Mouse (Mus musculus) liver, adult 2 months (tissue): ENCODE measurements around the gene Ankar. TPM values are rescaled to one million over a fixed set of nuclear protein-coding genes. Genes with fewer than 3 reads are reported as not detected.

ENCODE experiments used
- DNase-seq: peaks from one replicate; pipeline ENCODE4 v3.0.0-alpha.2; 2011; ENCODE audit warnings: low read depth, low spot score; ENCODE audit errors: extremely low read depth
- H3K27ac ChIP-seq: fragments of 200-500 bp; replicated peaks from 2 replicates; pipeline ENCODE4 v1.5.1; 2012; ENCODE audit warnings: low read depth, mild to moderate bottlenecking, control low read depth, inconsistent platforms, low read length; ENCODE audit not compliant: insufficient read depth
- H3K27me3 ChIP-seq: fragments of 200-500 bp; 2 replicates; pipeline ENCODE4 v1.6.1; 2012; ENCODE audit warnings: mild to moderate bottlenecking, moderate library complexity, low read length, inconsistent platforms; ENCODE audit not compliant: control insufficient read depth, insufficient read depth
- H3K36me3 ChIP-seq: fragments of 200-500 bp; 2 replicates; pipeline ENCODE4 v1.6.1; 2012; ENCODE audit warnings: low read length, inconsistent platforms; ENCODE audit not compliant: control insufficient read depth, insufficient read depth
- H3K4me1 ChIP-seq: fragments of 200-500 bp; 2 replicates; pipeline ENCODE4 v1.6.1; 2011; ENCODE audit warnings: low read length; ENCODE audit not compliant: control insufficient read depth, insufficient read depth
- H3K4me3 ChIP-seq: fragments of 200-500 bp; 2 replicates; pipeline ENCODE4 v1.5.1; 2011; ENCODE audit warnings: low read depth, mild to moderate bottlenecking, control low read depth, low read length, moderate library complexity; ENCODE audit not compliant: insufficient read depth
- H3K79me2 ChIP-seq: fragments of 200-500 bp; 2 replicates; pipeline ENCODE4 v1.6.1; 2012; ENCODE audit warnings: inconsistent platforms, mild to moderate bottlenecking, low read length, moderate library complexity; ENCODE audit not compliant: control insufficient read depth, insufficient read depth
- H3K9ac ChIP-seq: fragments of 200-500 bp; 2 replicates; pipeline ENCODE4 v1.6.1; 2012; ENCODE audit warnings: low read depth, mild to moderate bottlenecking, control low read depth, inconsistent platforms, low read length
- CTCF ChIP-seq: fragments of 200-500 bp; IDR thresholded peaks from 2 replicates; pipeline ENCODE4 v1.5.1; 2011; ENCODE audit warnings: low read depth, low read length, control low read depth
- POLR2A ChIP-seq: fragments of 200-500 bp; IDR thresholded peaks from 2 replicates; pipeline ENCODE4 v1.6.1; 2011; ENCODE audit warnings: low read length, control low read depth; ENCODE audit not compliant: insufficient read depth; ENCODE audit errors: extremely low read depth
- WGBS: fragments of 180-500 bp; shearing (Covaris S2); methylation state at CpG from one replicate; pipeline ENCODE4 v1.1.7; 2018; 5-methylcytosine and 5-hydroxymethylcytosine counted together
- polyA plus RNA-seq: library from polyadenylated mRNA; depleted of rRNA; stranded (reverse); fragments of >200 nt; gene quantifications from 2 replicates; pipeline ENCODE4 v1.2.3, GENCODE M21; 2012
- total RNA-seq: library from RNA; depleted of rRNA; stranded (reverse); fragments of >200 nt; gene quantifications from 2 replicates; pipeline ENCODE4 v1.2.3, GENCODE M21; 2014

Ankar gene
- total and polyA plus RNA-seq, 2 experiments, result not detected

GRCm38 (mm10) chr1:72722646-72723045 is 22.3 kb upstream of the Ankar start:
- TF ChIP-seq CTCF (no peak), POLR2A (no peak)
- Histone ChIP-seq H3K4me1 (peaks cover 8% of the 10 kb centered on the region), H3K36me3 (no peaks in the 10 kb centered on the region), H3K9ac (no peak overlapping the region), H3K4me3 (no peak overlapping the region), H3K27ac (no peak overlapping the region), H3K27me3 (no peaks in the 10 kb centered on the region), H3K79me2 (no peaks in the 10 kb centered on the region)
- 86% methylated on average over 8 of the region's 8 CpGs for WGBS
- DNase-seq, result no peak

GRCm38 (mm10) chr1:72720115-72720725 is 19.8 kb upstream of the Ankar start:
- H3K27ac ChIP-seq, result no peak overlapping the region
- no peak for DNase-seq
- 88% methylated on average over 6 of the region's 6 CpGs for WGBS
- no peaks in the 10 kb centered on the region for H3K79me2 ChIP-seq
- no peak overlapping the region for H3K9ac ChIP-seq
- H3K4me3 ChIP-seq, result no peak overlapping the region
- H3K27me3 ChIP-seq, result no peaks in the 10 kb centered on the region
- no peaks in the 10 kb centered on the region for H3K36me3 ChIP-seq
- peaks cover 5% of the 10 kb centered on the region for H3K4me1 ChIP-seq
- TF ChIP-seq POLR2A, result no peak
- no peak for TF ChIP-seq CTCF

GRCm38 (mm10) chr1:72718846-72719245 is 18.5 kb upstream of the Ankar start:
- Histone ChIP-seq H3K27ac (no peak overlapping the region), H3K4me1 (peaks cover 3% of the 10 kb centered on the region), H3K36me3 (peaks cover 8% of the 10 kb centered on the region), H3K79me2 (no peaks in the 10 kb centered on the region), H3K27me3 (no peaks in the 10 kb centered on the region), H3K4me3 (no peak overlapping the region), H3K9ac (no peak overlapping the region)
- peak; percentile 81 for DNase-seq
- WGBS, result 8% methylated on average over 5 of the region's 5 CpGs
- no peak for TF ChIP-seq POLR2A
- TF ChIP-seq CTCF, result peak; percentile 83

- 88% methylated on average over 7 of the region's 7 CpGs for WGBS
Measured at GRCm38 (mm10) chr1:72717540-72717939, 17.2 kb upstream of the Ankar start.

GRCm38 (mm10) chr1:72716926-72717325 is 16.5 kb upstream of the Ankar start:
- no peak overlapping the region for H3K9ac ChIP-seq
- peaks cover 10% of the 10 kb centered on the region for H3K4me1 ChIP-seq
- peak; percentile 67; the same call in 1 of the 2 replicates for TF ChIP-seq CTCF
- TF ChIP-seq POLR2A, result no peak
- H3K36me3 ChIP-seq, result peaks cover 20% of the 10 kb centered on the region
- WGBS, result 3% methylated on average over 5 of the region's 5 CpGs
- H3K4me3 ChIP-seq, result no peak overlapping the region
- H3K79me2 ChIP-seq, result 0 out of 2 replicates have a peak, but pooled peaks cover 4% of the 10 kb centered on the region
- DNase-seq, result peak; percentile 63
- no peaks in the 10 kb centered on the region for H3K27me3 ChIP-seq
- H3K27ac ChIP-seq, result no peak overlapping the region

More at GRCm38 (mm10) chr1:72717540-72717939, 17.2 kb upstream of the Ankar start:
- no peak overlapping the region for H3K9ac ChIP-seq
- H3K27me3 ChIP-seq, result no peaks in the 10 kb centered on the region
- H3K4me1 ChIP-seq, result peaks cover 6% of the 10 kb centered on the region
- H3K79me2 ChIP-seq, result 0 out of 2 replicates have a peak, but pooled peaks cover 4% of the 10 kb centered on the region
- no peak overlapping the region for H3K4me3 ChIP-seq
- H3K36me3 ChIP-seq, result peaks cover 19% of the 10 kb centered on the region
- DNase-seq, result no peak
- H3K27ac ChIP-seq, result no peak overlapping the region
- TF ChIP-seq CTCF (no peak), POLR2A (no peak)

- H3K4me3 ChIP-seq, result no peak overlapping the region
- H3K9ac ChIP-seq, result no peak overlapping the region
- WGBS, result 53% methylated on average over 2 of the region's 2 CpGs
- no peaks in the 10 kb centered on the region for H3K27me3 ChIP-seq
- no peak for TF ChIP-seq POLR2A
- TF ChIP-seq CTCF, result no peak
- 0 out of 2 replicates have a peak, but pooled peaks cover 4% of the 10 kb centered on the region for H3K79me2 ChIP-seq
- peaks cover 10% of the 10 kb centered on the region for H3K4me1 ChIP-seq
- no peak overlapping the region for H3K27ac ChIP-seq
- peaks cover 20% of the 10 kb centered on the region for H3K36me3 ChIP-seq
- DNase-seq, result no peak
Measured at GRCm38 (mm10) chr1:72716421-72716820, 16.0 kb upstream of the Ankar start.
